Mouse (Mus musculus): ENCODE measurements around the gene Olfr1245.
"Not testable (repeated sequence)": the region's sequence is repeated elsewhere in the genome, so short reads cannot be mapped to it uniquely, and the experiment has no call there.

Gene Olfr1245

GRCm38 (mm10) chr2:89578347-89578746, at the start of gene Olfr1245:
TSS of gene Olfr1245 (minus strand) at chr2:89578447.
- DNase-seq (ENCODE audit: low spot score), result no peak

GRCm38 (mm10) chr2:89618145-89618544, 39.9 kb upstream of the Olfr1245 start, which contains the start of gene Olfr1248:
TSS of gene Olfr1248 (minus strand) at chr2:89618245.
- DNase-seq (ENCODE audit: low spot score), result not testable (repeated sequence)

- no peak for DNase-seq (ENCODE audit: low spot score)
These were observed 35.8 kb upstream of the Olfr1245 start, which contains the start of gene Olfr1247 for GRCm38 (mm10) chr2:89614030-89614429. TSS of gene Olfr1247 (minus strand) at chr2:89614130.

- no peak for DNase-seq (ENCODE audit: low spot score)
These were observed 14.8 kb upstream of the Olfr1245 start, which contains the start of gene Olfr1246 for GRCm38 (mm10) chr2:89593057-89593456. TSS of gene Olfr1246 (minus strand) at chr2:89593157.

GRCm38 (mm10) chr2:89562706-89563105, 15.5 kb downstream of the Olfr1245 start:
- not testable (repeated sequence) for DNase-seq (ENCODE audit: low spot score)

GRCm38 (mm10) chr2:89544516-89544915, 33.7 kb downstream of the Olfr1245 start:
- no peak for DNase-seq (ENCODE audit: low spot score)

- DNase-seq (ENCODE audit: low spot score), result no peak
These were observed 38.3 kb downstream of the Olfr1245 start for GRCm38 (mm10) chr2:89539923-89540322.

- DNase-seq (ENCODE audit: low spot score), result no peak
These were observed 46.9 kb downstream of the Olfr1245 start, which contains the start of gene Olfr1243 for GRCm38 (mm10) chr2:89531387-89531786. TSS of gene Olfr1243 (minus strand) at chr2:89531487.
